Mouse (Mus musculus) heart, adult 8-10 months (tissue): ENCODE measurements around the gene Fmo6. TPM values are rescaled to one million over a fixed set of nuclear protein-coding genes. Genes with fewer than 3 reads are reported as not detected.
A peak's percentile ranks its signal among the peaks of the same experiment; 100 is the strongest.

Experiments
- DNase-seq: peaks from one replicate; pipeline ENCODE4 v3.0.0; 2022; ENCODE audit warnings: low spot score
- total RNA-seq, 4 experiments: library from RNA; stranded (reverse); gene quantifications; 2 replicates each; pipeline ENCODE4 v1.2.4; 2022

Fmo6 gene
- total RNA-seq, 4 experiments from 2014 or later: not detected

GRCm38 (mm10) chr1:162914932-162915556 is 22.3 kb downstream of the Fmo6 start:
- DNase-seq: no peak

- no peak for DNase-seq
Observed at GRCm38 (mm10) chr1:162912085-162912484, 25.2 kb downstream of the Fmo6 start.

DNA sequence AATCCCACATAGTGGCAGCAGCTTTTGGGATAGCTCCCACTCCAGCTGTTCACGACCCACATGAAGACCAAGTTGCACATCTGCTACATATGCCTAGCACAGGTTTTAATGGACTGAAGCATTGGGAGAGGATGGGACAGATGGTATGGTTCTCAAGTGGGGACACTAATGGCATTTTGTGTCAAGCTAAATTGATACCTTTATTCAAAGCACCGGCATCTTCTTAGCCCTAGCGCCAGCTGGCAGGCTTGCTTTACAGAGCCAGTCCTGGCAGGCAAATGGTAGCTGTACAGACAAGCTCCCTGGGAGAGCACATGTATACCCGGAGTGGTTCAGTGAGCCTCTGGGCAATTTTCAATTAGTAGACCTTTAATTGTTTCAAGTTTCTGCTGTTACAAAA is 35.4 kb downstream of the Fmo6 start:
- DNase-seq: no peak

DNA sequence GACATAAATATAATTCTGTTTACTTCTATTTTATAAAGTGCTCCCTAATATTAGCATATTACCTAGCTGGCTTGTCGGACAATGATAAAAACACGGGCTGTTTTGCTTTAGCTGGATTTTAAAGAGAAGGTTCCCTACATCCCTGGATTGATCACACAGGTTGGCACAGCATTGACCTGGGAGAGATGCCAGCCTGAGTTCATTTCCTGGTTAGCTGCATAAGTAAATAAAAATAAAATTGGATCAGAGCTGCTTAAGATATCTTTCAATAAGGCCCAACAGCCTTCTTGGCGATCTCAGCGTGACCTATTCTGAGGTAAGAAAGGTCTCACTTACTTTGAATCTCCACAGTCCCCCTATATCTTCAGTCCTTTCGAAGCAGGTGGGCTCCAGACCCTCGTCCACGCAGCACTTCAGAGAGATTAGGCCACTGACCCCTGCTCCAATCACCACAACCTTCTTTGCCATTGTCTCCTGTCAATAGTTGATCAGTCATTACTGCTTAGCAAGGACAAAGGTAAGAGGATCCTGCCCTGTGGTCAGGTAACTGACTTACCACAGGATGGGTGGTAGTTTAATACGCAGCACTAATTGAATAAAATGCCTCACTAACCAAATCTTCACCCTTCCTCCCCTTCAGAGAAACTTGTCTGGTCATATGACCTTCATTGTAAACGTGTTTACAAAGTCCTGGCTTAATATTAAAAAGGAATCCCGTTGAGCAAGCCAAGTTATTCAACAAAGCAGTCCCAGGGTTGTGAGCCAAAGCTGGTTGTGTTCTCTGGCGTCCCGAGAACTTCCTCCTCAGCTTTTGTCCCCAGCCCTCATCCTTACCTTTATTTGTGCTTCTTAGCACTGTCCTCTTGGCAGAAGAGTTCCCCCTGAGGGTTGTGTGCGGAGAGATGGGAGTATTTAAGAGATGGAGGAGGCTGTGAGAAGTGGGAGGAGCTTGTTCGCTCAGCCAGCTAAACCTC is 39.2 kb downstream of the Fmo6 start, which contains the start of gene Fmo2:
Gene Fmo2, minus strand, starts transcription at position 889 of the 974 bp plus-strand sequence.
- DNase-seq: peak; percentile 71

DNA sequence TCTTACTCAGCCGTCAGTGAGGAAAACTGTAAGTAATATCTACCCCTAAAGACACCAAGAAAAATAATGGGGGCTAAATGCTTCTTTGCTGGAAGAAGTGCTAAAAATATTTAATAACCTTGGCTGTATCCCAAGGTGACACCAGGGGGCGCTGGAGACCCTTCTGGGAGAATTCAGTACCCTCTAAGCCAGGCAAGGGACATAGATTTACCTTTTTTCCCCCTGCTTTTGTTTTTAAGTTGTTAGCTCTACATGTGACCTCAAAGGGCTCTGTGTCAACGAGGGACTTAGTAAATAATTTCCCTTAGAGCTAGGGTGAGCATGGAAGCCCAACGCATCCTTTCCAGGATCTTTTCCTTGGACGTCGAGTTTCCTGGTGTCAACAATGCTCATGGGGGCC is 41.4 kb downstream of the Fmo6 start:
- peak; percentile 79 for DNase-seq

- no peak for DNase-seq
Observed at GRCm38 (mm10) chr1:162893014-162893413, 44.3 kb downstream of the Fmo6 start.

DNA sequence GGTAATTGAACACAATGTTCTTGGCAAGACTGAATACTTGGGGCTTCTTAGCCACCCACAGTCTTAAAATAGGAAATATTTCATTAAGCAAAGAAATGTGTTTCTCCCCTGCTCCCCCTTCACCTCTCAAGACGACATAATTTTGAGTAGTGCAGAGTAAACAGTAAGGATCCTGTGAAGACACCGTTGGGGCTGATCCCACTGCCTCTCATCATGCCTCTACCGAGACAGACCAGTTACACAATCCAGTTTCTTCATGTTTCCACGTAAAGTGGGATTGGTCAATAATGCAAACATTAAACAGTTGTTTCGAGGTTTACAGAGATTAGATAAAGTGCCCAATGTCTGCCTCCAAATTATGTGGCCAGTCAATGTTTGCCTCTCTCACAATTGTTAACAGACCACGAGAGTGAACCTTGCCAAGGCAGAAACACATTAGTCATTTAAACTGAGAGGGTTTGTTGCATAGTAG is 45.3 kb downstream of the Fmo6 start:
- DNase-seq: no peak

GRCm38 (mm10) chr1:162888646-162889045 is 48.7 kb downstream of the Fmo6 start:
- no peak for DNase-seq

GRCm38 (mm10) chr1:162887644-162888043 is 49.7 kb downstream of the Fmo6 start:
- DNase-seq: no peak

- DNase-seq: no peak
Observed at GRCm38 (mm10) chr1:162886138-162886816, 51.0 kb downstream of the Fmo6 start.

DNA sequence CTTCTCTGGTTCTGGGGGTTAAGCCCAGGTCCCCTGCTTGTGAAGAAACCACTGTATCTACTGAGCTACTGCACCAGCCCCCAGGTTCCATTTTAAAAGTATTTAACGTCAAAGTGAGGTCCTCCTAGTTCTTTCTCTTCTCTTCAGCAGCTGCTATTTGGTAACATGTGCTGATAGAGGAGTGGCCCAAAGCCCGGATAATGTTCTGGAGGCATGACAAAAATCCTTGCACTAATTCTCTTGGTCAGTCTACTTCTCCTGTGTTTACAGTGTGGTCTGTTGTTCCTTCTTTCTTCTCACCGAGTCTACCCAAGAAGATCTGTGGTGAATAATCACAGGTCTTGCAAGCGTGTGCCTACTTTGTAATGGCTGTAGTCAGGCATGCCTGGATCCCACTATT is 54.6 kb downstream of the Fmo6 start:
- DNase-seq: no peak

DNA sequence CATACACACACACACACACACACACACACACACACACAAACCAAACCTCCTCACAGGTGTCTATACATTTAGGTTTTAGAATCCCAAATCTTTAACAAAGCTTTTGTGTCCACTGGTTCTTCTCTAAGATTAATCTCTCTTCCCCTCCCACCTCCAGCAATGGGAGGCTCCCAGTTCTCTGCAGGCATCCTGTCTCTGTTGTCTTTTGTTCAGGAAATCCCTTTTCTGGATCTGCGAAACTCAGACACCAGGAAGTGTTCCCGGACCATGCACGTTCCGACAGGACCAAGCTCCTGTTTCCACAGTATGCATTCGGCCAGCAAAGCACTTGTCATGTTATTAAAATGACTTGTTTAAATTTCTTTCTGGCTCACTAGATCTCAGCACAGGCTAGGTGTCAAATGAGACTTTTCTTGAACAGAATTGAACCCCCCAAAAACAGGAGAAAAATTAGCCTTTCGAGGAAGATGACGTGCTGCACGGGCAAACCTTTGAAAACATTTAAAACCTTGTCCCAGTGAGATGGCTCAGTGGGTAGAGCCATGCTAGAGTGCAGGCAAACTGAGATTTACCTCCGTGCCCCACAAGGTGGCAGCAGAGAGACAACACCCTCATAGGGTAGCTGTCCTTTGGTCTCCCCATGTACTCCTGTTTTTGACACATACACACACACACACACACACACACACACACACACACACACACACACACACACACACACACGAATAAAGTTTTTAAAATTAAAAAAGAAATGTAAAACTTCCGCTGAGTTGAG is 57.5 kb downstream of the Fmo6 start:
- peak; percentile 72 for DNase-seq

- no peak for DNase-seq
Observed at GRCm38 (mm10) chr1:162875091-162875490, 62.2 kb downstream of the Fmo6 start.

- no peak for DNase-seq
Observed at GRCm38 (mm10) chr1:162871701-162872311, 65.5 kb downstream of the Fmo6 start.

- DNase-seq: no peak
Observed at GRCm38 (mm10) chr1:162870978-162871377, 66.3 kb downstream of the Fmo6 start.

- DNase-seq: no peak
Observed at GRCm38 (mm10) chr1:162867396-162867795, 69.9 kb downstream of the Fmo6 start.

Other genes starting within 250 kb of the Fmo6 start
- gene Prrc2c, start 197.0 kb downstream of the Fmo6 start, total RNA-seq: 10 to 100 TPM; 68.5 to 76.0 (median 71.9) TPM
- gene Fmo4, start 123.5 kb downstream of the Fmo6 start, total RNA-seq: not detected
- 10 to 100 TPM; 31.3 to 36.7 (median 35.1) TPM for gene Fmo1, start 70.9 kb downstream of the Fmo6 start, total RNA-seq
- 10 to 100 TPM; 39.6 to 65.4 (median 54.4) TPM for gene Fmo2, start 38.8 kb downstream of the Fmo6 start, total RNA-seq
- under 1 TPM in 3 of 4 experiments, not detected in 1; 0.16 to 0.34 (median 0.22) TPM for gene Fmo3, start 47.0 kb upstream of the Fmo6 start, total RNA-seq
- not detected for gene Mroh9, start 148.2 kb upstream of the Fmo6 start, total RNA-seq